Comparison of ENCODE assay signal across 11 mouse cellular contexts in genomic region chr12:69977376-69977998, GRCm38 (mm10). TPM values are rescaled to one million over a fixed set of nuclear protein-coding genes. Genes with fewer than 3 reads are reported as not detected.
A peak's percentile ranks its signal among the peaks of the same experiment; 100 is the strongest.
DNase-seq lines count a peak whose midpoint lies in the region; ATAC-seq lines count a peak whose summit lies in the region.
"Had no signal": no experiment of that assay in that cellular context is flagged by ENCODE, and none has a peak within 500 bp of the region (broad histone marks: within the 10 kb centered on the region; RNA-seq: fewer than 3 reads in every experiment).

No protein-coding gene starts in this region.

- intact Hi-C loops in left cerebral cortex, postnatal 10 days (cut with DNase I) = no loop called here

- no peak overlapping the region for H3K9ac ChIP-seq in kidney, embryonic 14.5 days (ENCODE audit: low read depth, low read length)

- peak; percentile 17 for DNase-seq in kidney, adult 11 months
- DNase-seq in CD4-positive, CD25-positive, alpha-beta regulatory T cell, adult 2 months (ENCODE audit: low read depth, low spot score) = peak; percentile 23
- peak; percentile 20 for DNase-seq in brain, adult 2 months (ENCODE audit: low read depth, low spot score)
- DNase-seq in kidney, postnatal 25 days = peak; percentile 24 to 49
- no peak for DNase-seq in embryo, embryonic 11 days
- no peak for DNase-seq in left cerebral cortex, postnatal 10 days (ENCODE audit: extremely low spot score in 1 of 2, low spot score in 2 of 2)
- DNase-seq: gastrocnemius, postnatal 10 days; lung, postnatal 10 days; retina, postnatal 1 day had no signal

- H3K4me2 ChIP-seq in kidney, embryonic 14.5 days (replicated peaks; ENCODE audit: low read depth, low read length) = no peak overlapping the region

- no peaks in the 10 kb centered on the region for H3K27me3 ChIP-seq in kidney, embryonic 14.5 days (ENCODE audit: control insufficient read depth, insufficient read depth, low read length)

- WGBS in kidney, embryonic 14.5 days = 65% methylated on average over 9 of the region's 9 CpGs

- H3K9me3 ChIP-seq in kidney, embryonic 14.5 days (ENCODE audit: control insufficient read depth, low read length) = no peaks in the 10 kb centered on the region
- H3K9me3 ChIP-seq: hindbrain, embryonic 10.5 days had no signal

- ATAC-seq in kidney, embryonic 14.5 days (ENCODE audit: low FRiP score, low TSS enrichment) = no peak

- H3K4me3 ChIP-seq in kidney, embryonic 14.5 days (ENCODE audit: low read length) = no peak overlapping the region
- H3K4me3 ChIP-seq: hindbrain, embryonic 10.5 days had no signal

- H3K4me1 ChIP-seq in kidney, embryonic 14.5 days (ENCODE audit: control insufficient read depth, insufficient read depth, low read length) = no peaks in the 10 kb centered on the region

- peaks cover 26% of the 10 kb centered on the region; the same call in 1 of the 2 replicates for H3K36me3 ChIP-seq in kidney, embryonic 14.5 days (ENCODE audit: control insufficient read depth, insufficient read depth, low read length)

- H3K27ac ChIP-seq in kidney, embryonic 14.5 days (ENCODE audit: low read depth, low read length) = no peak overlapping the region
- H3K27ac ChIP-seq: hindbrain, embryonic 10.5 days had no signal

RNA-seq across cellular contexts. Expression of gene Sav1, which starts 9.3 kb away (rescaled TPM):
- polyA plus RNA-seq in kidney, embryonic 14.5 days (2014; fragmentation: Nextera tagmentation; extraction: Ambion mirVana) = 10.0 and 10.8 TPM in 2 replicates
- total RNA-seq in left cerebral cortex, postnatal 10 days (2021) = 10 to 100 TPM; 19.4 to 19.8 TPM

Comparison
In these comparisons a context has a peak if more than half of its experiments do, and no peak if none do; other contexts are left out.
1. DNase-seq: peak in kidney, adult 11 months (single experiment), CD4-positive, CD25-positive, alpha-beta regulatory T cell, adult 2 months (single experiment), brain, adult 2 months (single experiment) and kidney, postnatal 25 days (2 of 2); none in embryo, embryonic 11 days (single experiment) and left cerebral cortex, postnatal 10 days (0 of 2).